Mouse (Mus musculus) cerebellum, adult 2 months (tissue): ENCODE measurements at regions not wholly inside any gene's neighbourhood (a gene's known extent, or its start where the extent isn't known, plus 50 kb on each side); places are given as distances from the start of the nearest gene placed in this dataset.

ENCODE experiments used
- DNase-seq, 2 experiments: peaks; one replicate each; pipeline ENCODE4 v3.0.0; 2021
- H3K27ac ChIP-seq: fragments of 200-500 bp; 2 replicates; pipeline ENCODE4 v1.5.1; 2012; ENCODE audit warnings: low read length, control low read depth, inconsistent platforms; ENCODE audit not compliant: insufficient read depth
- H3K27me3 ChIP-seq: fragments of 200-500 bp; 2 replicates; pipeline ENCODE4 v1.6.1; 2012; ENCODE audit warnings: inconsistent platforms, mild to moderate bottlenecking, low read length, moderate library complexity; ENCODE audit not compliant: control insufficient read depth, insufficient read depth
- H3K4me1 ChIP-seq: fragments of 200-500 bp; 2 replicates; pipeline ENCODE4 v1.6.1; 2011; ENCODE audit warnings: low read length; ENCODE audit not compliant: control insufficient read depth, insufficient read depth
- H3K4me3 ChIP-seq: fragments of 200-500 bp; replicated peaks from 2 replicates; pipeline ENCODE3; 2011; ENCODE audit warnings: mild to moderate bottlenecking, low read depth, low read length, control low read depth; ENCODE audit not compliant: insufficient read depth
- CTCF ChIP-seq: fragments of 200-500 bp; IDR thresholded peaks from 2 replicates; pipeline ENCODE4 v1.5.1; 2011; ENCODE audit warnings: low read depth, mild to moderate bottlenecking, control low read depth, low read length, moderate library complexity, borderline replicate concordance; ENCODE audit not compliant: insufficient read depth
- POLR2A ChIP-seq: fragments of 200-500 bp; IDR thresholded peaks from 2 replicates; pipeline ENCODE4 v1.6.1; 2011; ENCODE audit warnings: low read length, control low read depth, borderline replicate concordance; ENCODE audit not compliant: insufficient read depth
- WGBS: fragments of 180-500 bp; shearing (Covaris S2); methylation state at CpG from one replicate; pipeline ENCODE4 v1.1.7; 2018; 5-methylcytosine and 5-hydroxymethylcytosine counted together

DNA sequence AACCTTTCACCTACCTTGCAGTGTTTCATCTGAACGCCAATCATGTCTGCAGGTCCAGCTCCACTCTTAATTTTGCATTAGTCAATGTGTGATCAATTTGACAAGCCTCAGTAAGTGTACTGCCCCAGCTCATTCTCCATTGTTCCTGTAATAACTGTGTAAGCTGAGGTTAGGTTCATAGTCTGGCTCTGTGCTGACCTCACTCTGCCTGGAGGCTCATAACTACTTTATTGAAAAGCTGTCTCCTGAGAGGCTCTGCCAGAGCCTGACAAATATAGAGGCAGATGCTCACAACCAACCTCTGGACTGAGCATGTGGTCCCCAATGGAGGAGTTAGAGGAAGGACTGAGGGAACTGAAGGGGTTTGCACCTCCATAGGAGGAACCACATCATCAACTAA, 174.3 kb downstream of the Rad51ap2 start:
- Histone ChIP-seq H3K27me3 (no peaks in the 10 kb centered on the region), H3K27ac (no peak overlapping the region), H3K4me3 (no peak overlapping the region), H3K4me1 (no peaks in the 10 kb centered on the region)
- no peak for TF ChIP-seq POLR2A
- no peak for TF ChIP-seq CTCF
- no peak for DNase-seq
- 57% methylated on average over 1 of the region's 1 CpGs for WGBS

GRCm38 (mm10) chr12:11631790-11632189, 175.9 kb downstream of the Rad51ap2 start:
- TF ChIP-seq CTCF = no peak
- WGBS = 69% methylated on average over 1 of the region's 1 CpGs
- no peak for DNase-seq
- H3K27me3 ChIP-seq = no peaks in the 10 kb centered on the region
- H3K4me3 ChIP-seq = no peak overlapping the region
- H3K4me1 ChIP-seq = no peaks in the 10 kb centered on the region
- no peak overlapping the region for H3K27ac ChIP-seq

DNA sequence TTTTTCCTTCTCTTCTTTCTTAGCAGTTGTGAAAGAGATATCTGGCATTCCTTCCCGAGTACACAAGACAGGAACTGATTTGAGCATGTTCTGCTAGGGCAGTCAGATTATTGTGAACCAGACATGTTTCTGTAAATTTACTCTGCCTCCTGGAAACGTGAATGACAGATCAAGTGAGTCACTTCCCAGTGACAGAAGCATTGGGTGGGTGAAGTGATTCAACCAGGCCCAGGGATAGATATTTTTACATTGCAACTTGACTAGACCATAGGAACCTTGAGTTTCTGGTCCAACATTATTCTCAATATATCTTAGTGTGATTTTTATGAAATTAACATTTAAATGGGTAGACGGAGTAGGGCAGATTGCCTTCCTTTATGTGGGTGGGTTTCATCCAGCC, 217.4 kb downstream of the Rad51ap2 start:
- WGBS = 68% methylated on average over 3 of the region's 3 CpGs
- TF ChIP-seq CTCF (no peak), POLR2A (no peak)
- H3K4me1 ChIP-seq = no peaks in the 10 kb centered on the region
- no peak overlapping the region for H3K4me3 ChIP-seq
- H3K27ac ChIP-seq = no peak overlapping the region
- DNase-seq = no peak
- H3K27me3 ChIP-seq = no peaks in the 10 kb centered on the region

DNA sequence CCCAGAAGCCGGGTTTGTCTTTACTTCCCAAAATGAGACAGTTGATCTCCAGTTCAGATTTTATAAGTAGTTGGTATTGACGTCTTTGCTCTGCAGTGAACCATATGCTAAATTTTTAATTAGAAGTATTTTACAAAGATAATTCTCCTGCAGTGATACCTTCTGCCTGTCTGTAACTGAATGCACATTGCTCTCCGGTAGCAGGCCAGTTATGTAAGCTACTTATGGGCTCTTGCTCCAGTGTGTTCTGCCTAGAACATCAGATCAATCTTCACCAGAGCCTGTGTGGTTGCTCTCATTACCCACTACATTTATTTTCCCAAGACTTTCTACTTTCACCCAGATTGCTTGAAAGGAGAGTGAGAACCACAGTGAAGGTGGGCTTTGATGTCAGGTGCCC, 238.9 kb downstream of the Rad51ap2 start:
- no peak for TF ChIP-seq CTCF
- TF ChIP-seq POLR2A = no peak
- H3K27me3 ChIP-seq = no peaks in the 10 kb centered on the region; the same call in 1 of the 2 replicates
- H3K4me3 ChIP-seq = no peak overlapping the region
- H3K27ac ChIP-seq = no peak overlapping the region
- DNase-seq = peak in 1 of 2 experiments; percentile 1
- 52% methylated on average over 3 of the region's 3 CpGs for WGBS
- H3K4me1 ChIP-seq = no peaks in the 10 kb centered on the region

- H3K27ac ChIP-seq = no peak overlapping the region
- H3K27me3 ChIP-seq = no peaks in the 10 kb centered on the region
- no peak for DNase-seq
- no peaks in the 10 kb centered on the region for H3K4me1 ChIP-seq
- H3K4me3 ChIP-seq = no peak overlapping the region
- WGBS = 66% methylated on average over 2 of the region's 2 CpGs
- no peak for TF ChIP-seq CTCF
- no peak for TF ChIP-seq POLR2A
These were observed 253.2 kb downstream of the Rad51ap2 start for GRCm38 (mm10) chr12:11708879-11709602.

- H3K27me3 ChIP-seq = no peaks in the 10 kb centered on the region
- WGBS = 80% methylated on average over 4 of the region's 4 CpGs
- H3K4me1 ChIP-seq = no peaks in the 10 kb centered on the region
- no peak overlapping the region for H3K27ac ChIP-seq
- no peak overlapping the region for H3K4me3 ChIP-seq
- DNase-seq = no peak
- TF ChIP-seq CTCF (no peak), POLR2A (no peak)
These were observed 261.8 kb downstream of the Rad51ap2 start for GRCm38 (mm10) chr12:11717633-11718032.

- TF ChIP-seq CTCF (no peak), POLR2A (no peak)
- H3K27ac ChIP-seq = no peak overlapping the region
- 87% methylated on average over 2 of the region's 2 CpGs for WGBS
- H3K4me1 ChIP-seq = no peaks in the 10 kb centered on the region
- H3K4me3 ChIP-seq = no peak overlapping the region
- no peaks in the 10 kb centered on the region for H3K27me3 ChIP-seq
- no peak for DNase-seq
These were observed 295.6 kb downstream of the Rad51ap2 start for GRCm38 (mm10) chr12:11751471-11751870.

DNA sequence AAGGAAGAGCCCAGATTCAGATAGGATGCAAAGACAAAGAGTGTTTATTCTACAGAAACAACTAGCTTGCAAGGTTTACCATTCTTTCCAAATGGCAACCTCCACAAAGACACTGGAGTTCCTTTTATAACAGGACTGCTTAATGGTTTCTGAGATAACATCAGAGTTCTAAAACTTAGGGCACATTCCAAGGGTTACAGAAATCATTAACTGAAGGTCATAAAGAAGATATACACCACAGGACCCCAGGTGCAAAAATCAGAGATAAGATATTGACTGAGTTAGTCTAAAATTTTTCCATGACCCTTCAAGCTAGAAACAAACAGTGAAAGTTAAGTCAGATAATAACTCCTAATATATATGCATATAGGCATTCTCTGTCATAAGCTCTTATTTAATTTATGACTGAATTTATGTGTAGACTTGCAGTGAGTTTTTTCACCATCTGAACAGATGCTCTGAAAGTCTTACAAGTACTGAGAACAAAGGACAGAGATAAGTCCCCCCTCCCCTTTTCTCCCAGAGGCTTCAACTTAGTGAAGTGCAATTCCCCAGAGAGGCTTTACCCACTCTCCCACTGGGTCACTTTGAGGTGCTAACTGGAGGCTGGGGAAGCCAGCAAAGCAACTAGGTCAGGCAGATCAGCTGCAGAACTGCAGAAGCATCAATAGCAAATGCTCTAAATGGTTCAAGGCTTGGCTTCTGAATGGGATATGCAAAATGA, 298.5 kb downstream of the Rad51ap2 start:
- Histone ChIP-seq H3K27me3 (no peaks in the 10 kb centered on the region), H3K4me1 (no peaks in the 10 kb centered on the region), H3K4me3 (no peak overlapping the region), H3K27ac (no peak overlapping the region)
- DNase-seq = no peak
- TF ChIP-seq POLR2A = no peak
- no peak for TF ChIP-seq CTCF
